Mouse (Mus musculus) megakaryocyte, embryonic 14.5 days (primary cell): ENCODE measurements around the gene Tac2.

Source experiments
- FLI1 ChIP-seq: IDR thresholded peaks from 2 replicates; pipeline ENCODE4 v1.6.1; 2012; ENCODE audit warnings: low read length, inconsistent platforms, mixed read lengths
- GATA1 ChIP-seq: IDR thresholded peaks from 3 replicates; pipeline ENCODE4 v1.6.1; 2012; ENCODE audit warnings: mixed read lengths, low read length, inconsistent platforms, borderline replicate concordance

- TF ChIP-seq GATA1 = no peak
- no peak for TF ChIP-seq FLI1
Observed at GRCm38 (mm10) chr10:127704766-127705220, 19.5 kb upstream of the Tac2 start, which contains the start of gene Myo1a.
